Mouse (Mus musculus): ENCODE results near the gene Usp20.

- TF ChIP-seq CTCF (IDR thresholded peaks at IDR 0.05; ENCODE audit: extremely low read depth, insufficient read length, insufficient replicate concordance, low read depth, low read length) = no peak
- no peak for TF ChIP-seq POLR2A (IDR thresholded peaks at IDR 0.05; ENCODE audit: low read depth, low read length)
Observed at GRCm38 (mm10) chr2:30983024-30983423, 945 bp downstream of the Usp20 start.

All from small intestine, adult 2 months (tissue).